ENCODE assay signal across 8 mouse cellular contexts in genomic region chr14:57999402-57999734, GRCm38 (mm10). TPM values are rescaled to one million over a fixed set of nuclear protein-coding genes. Genes with fewer than 3 reads are reported as not detected.
DNase-seq lines count a peak whose midpoint lies in the region; ATAC-seq and TF ChIP-seq lines count a peak whose summit lies in the region.

No protein-coding gene starts in this region.

- no peak for ATAC-seq in embryonic facial prominence, embryonic 15.5 days (ENCODE audit: insufficient number of reproducible peaks, low FRiP score, low TSS enrichment, low read depth)
- no peak for ATAC-seq in neural tube, embryonic 14.5 days (ENCODE audit: low read depth)

- H3K4me2 ChIP-seq in embryonic facial prominence, embryonic 15.5 days (replicated peaks), result peak overlapping the region; percentile 67
- peak overlapping the region; percentile 70 for H3K4me2 ChIP-seq in neural tube, embryonic 14.5 days (ENCODE audit: low read depth, low read length)

- peaks cover 2% of the 10 kb centered on the region; the same call in 1 of the 2 replicates for H3K4me1 ChIP-seq in lung, adult 2 months (ENCODE audit: control insufficient read depth, insufficient read depth, low read length)
- H3K4me1 ChIP-seq in embryonic facial prominence, embryonic 15.5 days, result peaks cover 4% of the 10 kb centered on the region
- H3K4me1 ChIP-seq in limb, embryonic 10.5 days, result peaks cover 10% of the 10 kb centered on the region; the same call in 1 of the 2 replicates
- H3K4me1 ChIP-seq in neural tube, embryonic 14.5 days (ENCODE audit: control insufficient read depth, insufficient read depth, low read length), result no peaks in the 10 kb centered on the region

- no peak for TF ChIP-seq CTCF in lung, adult 2 months (IDR thresholded peaks at IDR 0.05; ENCODE audit: insufficient read depth, low read length)

- no peak overlapping the region for H3K9ac ChIP-seq in embryonic facial prominence, embryonic 15.5 days
- H3K9ac ChIP-seq in neural tube, embryonic 14.5 days (replicated peaks; ENCODE audit: low read depth, low read length), result no peak overlapping the region; the same call in 1 of the 2 replicates

- no peaks in the 10 kb centered on the region for H3K27me3 ChIP-seq in embryonic facial prominence, embryonic 15.5 days
- no peaks in the 10 kb centered on the region for H3K27me3 ChIP-seq in limb, embryonic 10.5 days (ENCODE audit: low read depth, poor library complexity, severe bottlenecking)
- H3K27me3 ChIP-seq in neural tube, embryonic 14.5 days (ENCODE audit: control insufficient read depth, insufficient read depth, low read length), result no peaks in the 10 kb centered on the region

- no peaks in the 10 kb centered on the region for H3K36me3 ChIP-seq in embryonic facial prominence, embryonic 15.5 days
- 0 out of 2 replicates have a peak, but pooled peaks cover under 1% of the 10 kb centered on the region for H3K36me3 ChIP-seq in limb, embryonic 10.5 days
- H3K36me3 ChIP-seq in neural tube, embryonic 14.5 days (ENCODE audit: control insufficient read depth, insufficient read depth, low read length), result no peaks in the 10 kb centered on the region

- H3K4me3 ChIP-seq in lung, adult 2 months (replicated peaks; ENCODE audit: extremely low read depth, low read depth, low read length), result peak overlapping the region; percentile 73
- H3K4me3 ChIP-seq in embryonic facial prominence, embryonic 15.5 days (replicated peaks), result peak overlapping the region; percentile 78
- H3K4me3 ChIP-seq in limb, embryonic 10.5 days, result peak overlapping the region; percentile 89
- peak overlapping the region; percentile 85 for H3K4me3 ChIP-seq in neural tube, embryonic 14.5 days (ENCODE audit: low read depth, low read length)

- WGBS in lung, adult 2 months, result 35% methylated on average over 5 of the region's 5 CpGs
- 29% methylated on average over 5 of the region's 5 CpGs for WGBS in embryonic facial prominence, embryonic 15.5 days
- 35% methylated on average over 5 of the region's 5 CpGs for WGBS in limb, embryonic 10.5 days
- 36% methylated on average over 5 of the region's 5 CpGs for WGBS in neural tube, embryonic 14.5 days

- no peaks in the 10 kb centered on the region for H3K9me3 ChIP-seq in embryonic facial prominence, embryonic 15.5 days (replicated peaks)
- H3K9me3 ChIP-seq in limb, embryonic 10.5 days (replicated peaks), result no peaks in the 10 kb centered on the region
- H3K9me3 ChIP-seq in neural tube, embryonic 14.5 days (ENCODE audit: control insufficient read depth, low read length), result no peaks in the 10 kb centered on the region

- TF ChIP-seq POLR2A in lung, adult 2 months (IDR thresholded peaks at IDR 0.05; ENCODE audit: borderline replicate concordance, extremely low read depth, low read depth, low read length), result no peak

- peak overlapping the region; percentile 89 for H3K27ac ChIP-seq in embryonic facial prominence, embryonic 15.5 days (replicated peaks)
- H3K27ac ChIP-seq in limb, embryonic 10.5 days, result peak overlapping the region; percentile 95
- H3K27ac ChIP-seq in neural tube, embryonic 14.5 days (ENCODE audit: low read depth, low read length), result no peak overlapping the region; the same call in 1 of the 2 replicates

- no peak for DNase-seq in lung, adult 2 months
- no peak for DNase-seq in lung, postnatal 4 days
- no peak for DNase-seq in limb, embryonic 10.5 days (ENCODE audit: low spot score)
- DNase-seq in testis, postnatal 14 days (ENCODE audit: low spot score), result no peak
- DNase-seq in gastrocnemius, postnatal 4 days (ENCODE audit: low spot score in 2 of 2), result no peak
- no peak for DNase-seq in layer of hippocampus, postnatal 14 days (ENCODE audit: low spot score in 2 of 2)

RNA-seq across cellular contexts. Expression of gene Micu2, which starts 0.3 kb away (rescaled TPM):
- 17.8 and 22.7 TPM in 2 replicates for polyA plus RNA-seq in lung, adult 2 months (2012; rRNA removed)
- polyA plus RNA-seq in embryonic facial prominence, embryonic 15.5 days (2015; fragmentation: Nextera tagmentation; extraction: Ambion mirVana), result 93.1 and 94.9 TPM in 2 replicates
- polyA plus RNA-seq in limb, embryonic 10.5 days (2016; fragmentation: Nextera tagmentation; extraction: Ambion mirVana), result 59.7 and 68.3 TPM in 2 replicates
- 46.5 and 56.7 TPM in 2 replicates for polyA plus RNA-seq in neural tube, embryonic 14.5 days (2014; fragmentation: Nextera tagmentation; extraction: Ambion mirVana)
- 10 to 100 TPM; 73.4 to 80.4 TPM for total RNA-seq in gastrocnemius, postnatal 4 days (2021)
- 10 to 100 TPM; 23.6 to 24.0 TPM for total RNA-seq in layer of hippocampus, postnatal 14 days (2021)
